Mouse (Mus musculus): Measurements from ENCODE around the gene Piwil4. TPM values are rescaled to one million over a fixed set of nuclear protein-coding genes. Genes with fewer than 3 reads are reported as not detected.

Gene Piwil4
- 0.24 and 0.39 TPM in 2 replicates for polyA plus RNA-seq (2015; fragmentation: Nextera tagmentation; extraction: Ambion mirVana)

DNA sequence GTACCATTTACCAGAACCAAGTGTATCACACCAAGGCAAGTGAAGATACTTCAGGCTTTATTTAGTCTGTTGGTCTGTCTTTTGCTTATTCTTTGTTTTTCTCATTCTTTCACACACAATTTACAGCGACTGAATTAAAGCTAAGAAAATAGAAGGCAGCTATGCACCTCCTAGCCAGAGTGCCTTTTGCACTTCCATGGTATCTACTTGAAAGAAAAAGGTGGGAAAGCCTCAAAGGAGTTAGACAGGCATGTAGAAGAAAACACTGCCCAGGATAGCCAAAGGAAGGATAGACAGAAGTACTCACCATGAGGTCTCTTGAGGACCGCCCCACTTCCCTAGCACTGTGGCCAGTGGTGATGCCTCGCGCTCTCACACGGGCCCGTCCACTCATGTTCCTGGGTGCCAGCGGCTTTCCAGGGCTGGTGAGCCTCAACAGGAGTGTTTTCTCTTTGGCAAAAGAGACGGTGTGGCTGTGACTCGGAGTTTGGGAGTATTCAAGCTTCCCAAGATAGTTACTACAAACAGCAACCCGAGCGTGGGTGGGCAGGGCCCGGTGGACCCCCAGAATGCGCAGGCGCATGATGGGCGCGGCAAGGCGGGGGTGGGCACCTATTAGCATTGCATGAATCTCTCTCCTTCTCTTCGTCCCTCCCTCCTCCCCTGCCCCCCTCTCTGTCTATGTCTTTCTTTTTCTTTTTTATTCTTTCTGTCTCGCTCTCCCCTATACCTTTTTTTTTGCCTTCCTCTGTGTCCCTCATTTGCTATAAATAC, at the start of gene Piwil4:
Piwil4 (minus strand) TSS at position 583 of the 774 bp plus-strand sequence.

DNA sequence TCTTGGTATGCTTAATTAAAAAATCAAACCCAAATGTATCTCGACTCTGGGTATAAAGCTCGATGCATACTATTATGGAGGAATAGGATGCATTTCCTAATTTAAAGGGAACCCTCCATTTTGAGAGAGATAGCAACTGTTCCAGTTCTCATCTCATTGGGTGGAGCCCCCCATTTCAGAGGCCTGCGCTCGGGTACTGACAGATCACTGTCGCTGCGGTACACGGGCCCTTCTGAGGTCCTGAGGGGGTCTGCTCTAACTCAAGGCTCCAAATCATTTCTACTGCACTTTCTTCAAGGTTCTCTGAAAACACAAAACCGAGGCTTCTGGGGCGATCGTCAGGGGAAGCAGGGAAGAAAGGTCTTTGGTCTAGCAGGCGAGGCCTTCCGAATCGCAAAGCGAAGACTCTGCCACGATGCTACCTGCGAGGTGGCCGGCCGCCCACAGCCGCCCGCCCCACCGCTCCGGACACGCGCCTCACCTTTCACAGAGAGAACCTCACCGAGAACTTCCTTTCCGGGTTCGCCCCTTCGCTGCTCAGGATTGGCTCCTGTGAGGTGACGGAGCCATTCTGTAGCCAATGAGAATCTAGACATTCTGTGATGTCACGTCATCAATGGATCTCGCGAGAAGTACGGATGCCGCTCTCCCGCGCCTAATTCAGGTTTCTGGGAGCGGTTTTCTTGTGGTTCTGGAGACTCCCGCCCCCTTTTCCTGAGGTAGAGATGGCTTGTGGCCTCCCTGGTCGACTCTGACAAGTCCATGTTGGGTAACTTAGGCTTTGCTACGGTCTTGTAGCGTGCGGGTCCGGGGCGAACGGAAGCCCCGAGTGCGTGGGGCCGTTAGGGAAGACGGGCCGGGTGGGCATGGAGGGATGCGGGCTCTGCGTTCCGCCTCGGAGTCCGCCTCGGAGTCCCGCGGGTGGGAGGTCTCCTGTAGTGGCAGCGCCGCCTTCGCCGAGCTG, 43.8 kb upstream of the Piwil4 start, which contains the start of the genes Mre11a and Ankrd49:
Mre11a (plus strand) TSS at position 616 of the 964 bp plus-strand sequence.
Ankrd49 (minus strand) TSS at position 818 of the 964 bp plus-strand sequence.

DNA sequence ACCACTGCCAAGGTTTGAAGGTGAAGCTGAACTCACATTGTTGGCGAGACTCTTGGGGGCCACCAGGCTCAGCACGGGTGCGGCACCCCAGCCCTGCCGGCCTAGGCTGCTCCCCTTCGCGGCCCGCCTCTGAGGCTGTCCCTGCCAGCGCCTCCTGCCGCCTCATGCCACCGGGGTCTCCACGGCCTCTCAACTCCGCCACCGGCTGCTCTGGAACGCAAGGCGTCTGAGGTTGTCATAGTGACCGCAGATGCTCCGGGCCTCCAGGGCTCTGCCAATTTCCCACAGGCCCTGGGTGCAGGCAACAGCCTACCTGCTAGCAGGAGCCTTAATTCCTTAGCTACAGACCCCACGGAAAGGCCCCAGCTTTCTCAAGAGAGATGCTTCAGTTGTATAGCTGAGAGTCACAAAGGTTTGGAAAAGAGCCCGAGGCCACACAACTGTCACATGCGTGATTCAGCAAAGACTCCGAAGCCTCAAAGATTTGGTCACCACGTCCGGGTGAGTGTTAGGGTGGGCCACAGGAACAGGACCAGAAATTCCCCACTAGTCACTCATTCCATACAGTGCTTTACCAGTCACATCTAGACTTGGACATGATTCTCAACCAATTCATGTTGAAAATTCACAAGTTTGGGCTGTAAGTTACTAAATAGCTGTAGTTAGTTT, 30.4 kb upstream of the Piwil4 start, which contains the start of gene 1700012B09Rik:
1700012B09Rik (minus strand) TSS at position 228 of the 669 bp plus-strand sequence.

DNA sequence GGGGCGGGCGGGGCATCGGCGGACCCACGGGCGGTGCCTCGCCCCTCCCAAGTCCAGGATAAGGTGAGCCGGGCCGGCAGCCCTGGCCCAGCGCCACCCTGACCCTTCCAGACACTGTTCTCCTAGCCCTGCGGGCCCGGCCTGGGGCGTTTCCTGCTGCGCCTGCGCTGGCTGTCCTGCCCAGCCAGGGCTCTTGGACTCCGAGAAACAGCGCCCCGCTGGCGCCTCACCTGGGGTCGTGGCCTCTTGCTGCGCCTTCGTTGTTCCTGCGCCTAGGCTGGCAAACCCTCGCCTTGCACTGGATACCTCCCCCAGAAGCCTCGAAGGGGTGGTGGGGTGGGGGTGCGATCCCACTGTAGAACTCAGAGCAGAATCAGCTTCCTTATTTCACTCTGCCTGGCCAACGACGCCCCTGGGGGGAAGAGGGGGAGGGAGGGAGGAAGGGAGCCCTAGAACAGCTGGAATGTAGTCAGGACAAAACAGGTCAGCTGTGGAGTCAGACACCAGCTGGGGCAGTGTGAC, 11.5 kb upstream of the Piwil4 start, which contains the start of gene Fut4:
Fut4 (minus strand) TSS at position 393 of the 522 bp plus-strand sequence.

Other genes with a start within 250 kb of the Piwil4 start
- gene Kdm4d, start 240.3 kb downstream of the Piwil4 start, polyA plus RNA-seq (2015; fragmentation: Nextera tagmentation; extraction: Ambion mirVana): 0.10 and 0.21 TPM in 2 replicates
- gene Cwc15, start 240.1 kb downstream of the Piwil4 start, polyA plus RNA-seq (2015; fragmentation: Nextera tagmentation; extraction: Ambion mirVana): 120 and 140 TPM in 2 replicates
- 42.0 and 54.9 TPM in 2 replicates for gene Amotl1, start 95.7 kb downstream of the Piwil4 start, polyA plus RNA-seq (2015; fragmentation: Nextera tagmentation; extraction: Ambion mirVana)
- 0.77 and 0.95 TPM in 2 replicates for gene Fut4, start 11.7 kb upstream of the Piwil4 start, polyA plus RNA-seq (2015; fragmentation: Nextera tagmentation; extraction: Ambion mirVana)
- not detected in 2 replicates for gene 1700012B09Rik, start 30.3 kb upstream of the Piwil4 start, polyA plus RNA-seq (2015; fragmentation: Nextera tagmentation; extraction: Ambion mirVana)
- 7.4 and 8.2 TPM in 2 replicates for gene Mre11a, start 43.9 kb upstream of the Piwil4 start, polyA plus RNA-seq (2015; fragmentation: Nextera tagmentation; extraction: Ambion mirVana)
- 18.2 and 18.5 TPM in 2 replicates for gene Ankrd49, start 44.1 kb upstream of the Piwil4 start, polyA plus RNA-seq (2015; fragmentation: Nextera tagmentation; extraction: Ambion mirVana)
- gene Gpr83, start 119.5 kb upstream of the Piwil4 start, polyA plus RNA-seq (2015; fragmentation: Nextera tagmentation; extraction: Ambion mirVana): 0.64 and 0.72 TPM in 2 replicates
- gene Izumo1r, start 163.2 kb upstream of the Piwil4 start, polyA plus RNA-seq (2015; fragmentation: Nextera tagmentation; extraction: Ambion mirVana): 0.17 and 0.23 TPM in 2 replicates